Mouse (Mus musculus) right cerebral cortex, postnatal 36 days (tissue): Measurements from ENCODE around the gene Kit.
A peak's percentile ranks its signal among the peaks of the same experiment; 100 is the strongest.

ENCODE experiments used
- DNase-seq, 2 experiments: peaks; one replicate each; pipeline ENCODE4 v3.0.0; 2022; ENCODE audit warnings: low spot score in 2 of 2, mixed read lengths in 1 of 2

Kit gene

DNA sequence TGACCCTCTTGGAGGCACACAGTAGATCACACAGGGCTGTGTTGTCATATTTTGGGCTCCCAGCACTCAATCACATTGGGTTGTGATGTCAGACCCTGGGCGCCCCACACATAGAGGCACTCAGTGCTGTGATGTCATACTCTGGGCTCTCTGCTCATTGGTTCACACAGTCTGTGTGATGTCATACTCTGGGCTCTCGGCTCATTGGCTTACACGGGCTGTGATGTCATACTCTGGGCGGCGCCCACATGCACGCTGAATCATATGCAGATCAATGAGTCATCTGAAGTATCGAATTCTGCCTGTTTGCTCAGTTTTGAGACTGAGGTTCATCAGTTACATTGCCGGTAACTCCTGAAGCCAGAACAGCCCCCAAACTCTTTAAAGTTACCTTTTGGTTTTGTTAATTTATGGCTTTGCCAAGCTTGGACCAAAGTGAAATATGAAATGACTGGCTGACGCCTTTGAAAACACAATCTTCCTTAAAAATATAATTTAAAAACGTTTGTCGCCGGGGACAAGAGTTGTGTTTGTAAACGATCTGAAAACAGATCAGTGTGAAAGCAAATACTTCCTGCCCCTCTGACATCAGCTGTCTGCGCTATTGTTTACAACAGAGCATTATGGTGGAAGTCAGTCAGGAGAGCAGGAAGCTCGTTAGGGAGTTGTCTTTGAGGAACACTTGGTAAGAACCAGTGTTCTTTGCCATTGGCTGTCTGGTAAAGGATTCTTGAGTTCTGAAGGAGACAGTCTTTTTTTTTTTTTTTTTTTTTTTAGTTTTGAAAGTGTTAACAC, 15.0 kb downstream of the Kit start:
- DNase-seq, result no peak

- no peak for DNase-seq
These were observed 16.2 kb downstream of the Kit start for GRCm38 (mm10) chr5:75590961-75591360.

GRCm38 (mm10) chr5:75591567-75591966, 16.9 kb downstream of the Kit start:
- DNase-seq, result peak in 1 of 2 experiments; percentile 13

DNA sequence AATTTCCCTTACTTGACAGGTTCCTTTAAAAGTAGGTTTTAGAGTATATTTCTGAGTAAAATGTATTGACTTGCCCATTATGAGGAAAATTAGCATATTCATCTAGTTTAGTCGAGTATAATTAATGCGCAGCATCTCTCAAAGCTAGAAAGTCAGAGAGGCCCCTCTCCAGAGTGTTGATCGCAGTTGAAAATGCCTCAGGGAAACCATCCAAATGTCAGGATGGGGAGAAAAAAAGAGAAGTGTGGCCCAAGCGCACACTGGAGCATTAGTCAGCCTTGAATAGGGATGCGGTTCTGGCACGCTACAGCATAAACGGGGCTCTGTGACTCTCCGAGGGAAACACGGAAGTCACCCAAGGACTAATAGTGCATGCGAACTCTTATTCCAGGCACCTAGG, 20.6 kb downstream of the Kit start:
- no peak for DNase-seq

DNA sequence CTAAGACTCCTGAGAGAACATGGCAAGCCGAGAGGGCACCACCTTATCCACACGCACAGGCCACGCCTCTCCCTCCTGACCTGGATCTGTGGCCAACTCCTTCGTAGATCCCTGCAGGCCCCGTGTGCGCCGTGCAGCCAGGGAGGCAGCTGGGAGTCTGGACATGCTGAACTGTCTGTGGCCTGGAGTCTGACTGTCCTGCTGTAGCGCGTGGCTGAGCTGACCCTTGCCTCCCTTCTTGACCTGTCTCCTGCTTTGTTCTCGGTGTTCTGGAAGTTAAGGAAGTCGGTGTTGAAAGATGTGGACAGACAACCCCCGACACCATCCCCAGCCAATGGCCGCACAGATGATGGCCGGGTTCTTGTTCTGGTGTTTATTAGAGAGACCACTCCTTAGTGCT, 21.5 kb downstream of the Kit start:
- no peak for DNase-seq

- no peak for DNase-seq
These were observed 22.6 kb downstream of the Kit start for GRCm38 (mm10) chr5:75597316-75597715.

DNA sequence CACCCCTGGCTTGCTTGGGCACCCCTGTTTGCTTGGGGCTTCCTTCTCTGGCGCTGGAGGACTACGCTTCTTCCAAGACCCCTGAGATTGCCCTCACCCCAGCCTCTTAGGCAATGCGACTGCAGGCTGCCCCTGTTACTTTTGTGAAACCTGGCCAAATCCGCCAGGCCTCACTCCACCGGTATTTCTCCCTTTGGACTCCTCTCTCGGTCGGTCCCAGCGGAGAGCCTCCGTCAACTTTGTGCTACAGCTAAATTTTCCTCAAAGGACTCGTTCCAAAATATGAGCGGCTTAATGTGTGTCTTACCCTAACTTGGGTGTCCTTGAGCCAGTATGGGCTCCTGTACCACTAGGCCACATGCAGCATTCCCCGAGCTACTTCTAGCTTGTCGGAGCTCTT, 23.8 kb downstream of the Kit start:
- no peak for DNase-seq

- DNase-seq, result no peak
These were observed 25.3 kb downstream of the Kit start for GRCm38 (mm10) chr5:75599991-75600390.

DNA sequence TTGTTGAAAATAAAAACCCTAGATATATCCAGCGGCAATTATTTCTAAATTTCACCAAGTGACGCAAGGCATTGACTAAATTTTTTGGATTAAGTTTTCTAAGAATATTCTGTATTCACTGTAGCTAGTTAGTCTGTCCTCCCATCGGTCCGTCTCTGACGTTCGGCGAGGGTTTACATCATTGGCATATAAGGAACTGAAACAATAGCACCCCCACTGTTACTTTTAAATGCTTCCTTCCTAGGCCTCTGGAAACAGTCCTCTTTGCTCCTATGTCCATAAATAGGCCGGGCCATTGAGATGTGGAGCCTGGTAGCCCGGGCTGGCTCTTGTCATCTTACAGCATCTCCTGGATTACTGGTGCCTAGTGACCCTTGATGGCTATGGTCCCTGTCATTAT, 29.5 kb downstream of the Kit start:
- no peak for DNase-seq

DNA sequence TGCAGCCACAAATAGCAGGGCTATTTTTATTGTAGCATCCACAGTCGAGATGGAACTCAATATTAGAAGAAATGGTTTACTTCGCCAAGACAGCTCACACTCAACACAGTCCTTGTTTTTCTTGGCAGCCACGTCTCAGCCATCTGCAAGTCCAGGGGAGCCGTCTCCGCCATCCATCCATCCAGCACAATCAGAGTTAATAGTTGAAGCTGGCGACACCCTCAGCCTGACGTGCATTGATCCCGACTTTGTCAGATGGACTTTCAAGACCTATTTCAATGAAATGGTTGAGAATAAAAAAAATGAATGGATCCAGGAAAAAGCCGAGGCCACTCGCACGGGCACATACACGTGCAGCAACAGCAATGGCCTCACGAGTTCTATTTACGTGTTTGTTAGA, 32.2 kb downstream of the Kit start:
- no peak for DNase-seq

GRCm38 (mm10) chr5:75607971-75608370, 33.3 kb downstream of the Kit start:
- DNase-seq, result no peak

- no peak for DNase-seq
These were observed 37.7 kb downstream of the Kit start for GRCm38 (mm10) chr5:75612380-75612779.

GRCm38 (mm10) chr5:75612926-75613325, 38.2 kb downstream of the Kit start:
- DNase-seq, result no peak

GRCm38 (mm10) chr5:75615000-75615571, 40.4 kb downstream of the Kit start:
- DNase-seq, result no peak

DNA sequence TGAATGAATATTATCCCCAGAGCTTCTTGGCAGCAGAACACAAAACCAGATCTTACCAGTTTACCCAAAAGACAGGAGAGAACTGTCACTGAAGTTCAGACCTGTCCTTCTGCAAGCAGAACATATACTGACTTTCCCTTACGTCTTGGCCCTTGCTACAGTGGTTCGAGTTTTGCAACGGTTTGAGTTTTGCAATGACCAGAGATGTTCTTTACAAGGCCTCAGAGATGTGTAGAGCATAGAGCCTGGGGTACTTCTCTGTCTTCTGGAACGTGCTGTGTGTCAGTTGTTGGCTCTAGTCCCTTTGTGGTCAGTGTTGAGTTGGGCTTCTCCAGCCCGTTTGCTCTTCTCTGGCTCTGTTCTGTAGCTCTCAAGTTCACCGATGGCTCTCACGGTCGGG, 40.9 kb downstream of the Kit start:
- DNase-seq, result no peak

DNA sequence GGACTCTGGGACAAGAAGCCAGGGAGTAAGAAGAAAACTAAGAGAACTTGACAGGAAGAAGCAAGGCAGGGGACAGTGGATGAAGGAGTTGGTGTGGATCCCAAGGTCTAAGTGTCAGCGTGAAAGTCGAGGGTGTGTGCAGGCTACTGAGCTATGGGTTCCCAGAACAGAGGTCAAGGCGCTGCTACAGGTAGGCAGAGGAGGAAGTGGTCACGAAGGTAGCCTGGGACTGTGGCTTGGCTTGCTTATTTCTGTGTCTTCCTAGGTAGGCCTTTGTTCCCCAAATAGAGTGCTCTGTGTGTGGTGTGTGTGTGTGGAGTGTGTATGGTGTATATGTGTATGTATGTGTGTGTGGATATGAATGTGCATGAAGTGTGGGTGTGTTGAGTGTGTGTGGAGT, 47.7 kb downstream of the Kit start:
- no peak for DNase-seq

DNA sequence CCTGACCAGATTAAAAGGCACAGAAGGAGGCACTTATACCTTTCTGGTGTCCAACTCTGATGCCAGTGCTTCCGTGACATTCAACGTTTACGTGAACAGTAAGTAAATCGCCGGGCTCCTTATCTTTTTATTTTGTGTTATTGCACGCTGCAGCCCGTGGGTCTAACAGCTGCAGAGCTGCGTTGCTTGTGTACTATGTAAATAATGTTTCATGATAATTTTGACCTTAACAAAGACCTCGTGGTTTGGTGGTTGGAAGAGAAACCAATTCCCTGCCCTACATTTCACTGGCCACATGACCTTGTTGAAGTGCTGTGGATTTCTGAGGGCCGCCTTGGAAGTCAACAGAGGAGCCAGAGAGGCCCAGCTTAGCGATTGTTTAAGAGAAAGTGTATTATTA, 48.3 kb downstream of the Kit start:
- DNase-seq, result no peak

GRCm38 (mm10) chr5:75623520-75623919, 48.8 kb downstream of the Kit start:
- DNase-seq, result no peak

GRCm38 (mm10) chr5:75623993-75624706, 49.4 kb downstream of the Kit start:
- DNase-seq, result no peak

DNA sequence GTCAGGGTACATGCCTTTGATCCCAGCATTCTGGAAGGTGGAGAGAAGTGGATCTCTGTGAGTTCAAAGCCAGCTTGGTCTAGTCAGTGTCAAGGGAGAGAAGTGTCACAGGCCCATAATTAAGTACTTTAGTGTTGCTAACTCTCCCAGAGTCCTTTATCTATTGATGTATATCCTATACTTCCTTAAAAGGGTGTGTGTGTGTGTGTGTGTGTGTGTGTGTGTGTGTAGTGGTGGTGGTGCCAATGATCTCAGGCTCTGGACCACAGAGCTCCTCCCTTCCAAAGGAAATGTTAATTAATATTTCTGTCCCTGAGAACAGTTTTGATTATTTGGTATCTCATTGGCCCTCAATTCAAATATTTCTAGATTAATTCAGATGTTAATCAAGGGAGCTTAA, 50.3 kb downstream of the Kit start:
- DNase-seq, result no peak

- DNase-seq, result no peak
These were observed 51.6 kb downstream of the Kit start for GRCm38 (mm10) chr5:75626284-75626683.

DNA sequence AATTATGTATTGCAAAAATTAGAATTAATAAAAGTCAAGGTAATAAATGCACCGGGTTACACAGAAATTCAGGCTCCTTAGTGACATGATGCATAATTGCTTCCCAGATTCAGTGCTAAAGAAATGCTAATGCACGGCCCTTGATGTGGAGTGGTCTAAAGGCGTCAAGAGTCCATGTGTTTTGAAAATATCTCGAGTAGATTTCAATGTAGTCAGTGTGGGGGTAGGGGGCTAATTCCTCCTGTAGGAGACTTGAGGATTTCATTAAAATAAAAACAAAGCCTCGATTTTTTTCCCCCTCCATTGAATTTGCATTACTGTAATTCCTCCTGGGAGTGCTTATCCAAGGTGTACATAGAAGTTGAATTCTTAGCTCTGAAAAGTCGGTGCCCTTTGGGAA, 52.0 kb downstream of the Kit start:
- no peak for DNase-seq

- no peak for DNase-seq
These were observed 57.5 kb downstream of the Kit start for GRCm38 (mm10) chr5:75632257-75632656.
